Mouse (Mus musculus) liver, embryonic 12.5 days (tissue): Measurements from ENCODE around the gene Fcrla. TPM values are rescaled to one million over a fixed set of nuclear protein-coding genes. Genes with fewer than 3 reads are reported as not detected.

Experiments
- ATAC-seq: fragments of 200-750 bp; cut with Nextera tagmentation; 2 replicates; pipeline ENCODE4 v1.8.0; 2017; ENCODE audit warnings: moderate number of reproducible peaks, mild to moderate bottlenecking, moderate library complexity
- H3K27ac ChIP-seq: fragments of 300-500 bp; sonication (generic); 2 replicates; pipeline ENCODE4 v1.5.1; 2016; ENCODE audit warnings: mild to moderate bottlenecking
- H3K27me3 ChIP-seq: fragments of 300-500 bp; sonication (generic); replicated peaks from 2 replicates; pipeline ENCODE4 v1.6.1; 2016; ENCODE audit warnings: mild to moderate bottlenecking, moderate library complexity
- H3K36me3 ChIP-seq: fragments of 300-500 bp; sonication (generic); 2 replicates; pipeline ENCODE4 v1.6.1; 2016; ENCODE audit warnings: mild to moderate bottlenecking, moderate library complexity
- H3K4me1 ChIP-seq: fragments of 300-500 bp; sonication (generic); 2 replicates; pipeline ENCODE4 v1.6.1; 2016
- H3K4me2 ChIP-seq: fragments of 300-500 bp; sonication (generic); 2 replicates; pipeline ENCODE4 v1.6.1; 2016; ENCODE audit warnings: mild to moderate bottlenecking, moderate library complexity
- H3K4me3 ChIP-seq: fragments of 300-500 bp; sonication (generic); 2 replicates; pipeline ENCODE4 v1.5.1; 2016; ENCODE audit warnings: mild to moderate bottlenecking, moderate library complexity
- H3K9ac ChIP-seq: fragments of 300-500 bp; sonication (generic); 2 replicates; pipeline ENCODE4 v1.6.1; 2016; ENCODE audit warnings: mild to moderate bottlenecking, moderate library complexity
- H3K9me3 ChIP-seq: fragments of 300-500 bp; sonication (generic); replicated peaks from 2 replicates; pipeline ENCODE4 v1.6.1; 2016; ENCODE audit warnings: mild to moderate bottlenecking, moderate library complexity
- WGBS: fragments of 180-500 bp; shearing (Covaris S2); methylation state at CpG from one replicate; pipeline ENCODE4 v1.1.7; 2016; ENCODE audit not compliant: insufficient replicate concordance; 5-methylcytosine and 5-hydroxymethylcytosine counted together
- polyA plus RNA-seq: library from polyadenylated mRNA; unstranded; fragments of >200 nt; fragmentation: Nextera tagmentation; extraction: Ambion mirVana; gene quantifications from 2 replicates; pipeline ENCODE4 v1.2.1, GENCODE M21; 2016

Gene Fcrla
- polyA plus RNA-seq, 1 experiment from 2014 or later: 0.21 TPM

DNA sequence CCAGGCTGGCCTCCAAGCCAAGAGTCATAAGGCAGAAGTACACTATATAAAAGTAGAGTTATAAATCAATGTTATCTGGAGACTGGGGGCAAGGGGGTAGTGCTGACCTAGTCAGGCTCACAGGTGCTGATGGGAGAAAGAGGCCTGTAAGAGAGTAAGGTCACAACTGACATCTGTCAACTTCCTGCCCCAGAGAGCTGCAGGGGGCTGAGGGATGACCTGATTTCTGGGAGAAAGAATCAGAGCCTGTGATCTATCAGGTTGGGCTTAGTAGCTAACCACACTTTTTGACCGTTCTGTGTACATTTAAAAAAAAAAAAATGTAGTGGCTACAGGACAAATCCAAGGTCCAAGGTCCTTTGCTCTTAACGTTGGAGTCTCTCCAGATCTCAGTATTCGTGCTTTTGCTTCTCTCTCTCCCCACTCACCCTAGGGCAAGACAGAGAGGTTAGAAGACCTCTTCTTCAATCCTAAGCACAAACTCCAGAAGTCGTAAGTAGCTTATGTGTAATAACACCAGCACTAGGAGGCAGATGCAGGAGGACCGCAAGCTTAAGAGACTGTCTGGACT is 44.4 kb downstream of the Fcrla start:
- Histone ChIP-seq H3K9me3 (no peaks in the 10 kb centered on the region), H3K27me3 (no peaks in the 10 kb centered on the region), H3K9ac (no peak overlapping the region), H3K36me3 (peaks cover 30% of the 10 kb centered on the region), H3K4me1 (peaks cover 40% of the 10 kb centered on the region), H3K27ac (0 out of 2 replicates have a peak overlapping the region, but pooled peaks have one; percentile 40), H3K4me2 (peak overlapping the region; percentile 92), H3K4me3 (no peak overlapping the region)
- WGBS: 67% methylated on average over 5 of the region's 5 CpGs
- ATAC-seq: no peak

DNA sequence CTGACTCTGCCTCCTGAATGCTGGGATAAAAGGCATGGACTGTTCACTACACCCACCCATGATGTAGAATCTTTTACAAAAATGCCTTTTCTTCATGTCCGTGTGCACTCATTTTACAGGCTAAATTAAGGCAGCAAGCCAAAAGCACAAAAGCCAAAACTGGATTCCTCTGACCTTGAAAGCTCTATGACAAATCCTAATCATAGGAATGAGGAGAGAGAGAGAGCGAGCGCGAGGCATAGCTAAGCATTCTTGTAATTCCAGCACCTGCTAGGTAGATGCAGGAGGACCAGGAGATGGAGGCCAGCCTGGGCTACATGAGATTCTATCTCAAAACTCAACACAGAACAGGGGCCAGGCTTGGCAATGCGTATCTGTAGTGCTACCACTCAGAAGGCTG is 50.5 kb downstream of the Fcrla start:
- Histone ChIP-seq H3K4me3 (no peak overlapping the region), H3K4me2 (no peak overlapping the region), H3K4me1 (0 out of 2 replicates have a peak, but pooled peaks cover 6% of the 10 kb centered on the region), H3K9me3 (no peaks in the 10 kb centered on the region), H3K27ac (no peak overlapping the region), H3K27me3 (no peaks in the 10 kb centered on the region), H3K9ac (no peak overlapping the region), H3K36me3 (peaks cover 66% of the 10 kb centered on the region)
- no peak for ATAC-seq
- 87% methylated on average over 5 of the region's 5 CpGs for WGBS

DNA sequence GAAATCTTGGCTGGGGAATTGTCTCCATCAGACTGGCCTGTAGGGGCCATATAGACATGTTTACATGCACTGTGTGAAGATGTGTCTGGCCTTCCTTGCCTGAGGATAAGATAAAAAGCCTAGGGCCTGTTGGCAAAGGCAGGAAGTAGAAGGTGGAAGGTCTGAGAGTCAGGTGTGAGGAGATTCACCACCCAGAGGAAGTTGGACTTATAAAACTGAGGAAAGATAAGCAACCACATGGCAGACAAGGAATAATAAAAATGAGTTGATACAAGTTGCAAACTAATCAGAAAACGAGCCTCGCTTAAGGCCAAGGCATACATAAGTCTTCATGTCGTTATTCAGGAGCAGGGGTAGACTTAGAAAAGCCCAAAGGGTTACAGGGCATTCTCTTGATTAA is 51.7 kb downstream of the Fcrla start:
- H3K36me3 ChIP-seq: peaks cover 63% of the 10 kb centered on the region
- 66% methylated on average over 3 of the region's 3 CpGs for WGBS
- H3K27me3 ChIP-seq: no peaks in the 10 kb centered on the region
- no peak overlapping the region for H3K4me2 ChIP-seq
- 0 out of 2 replicates have a peak, but pooled peaks cover 6% of the 10 kb centered on the region for H3K4me1 ChIP-seq
- no peak overlapping the region for H3K27ac ChIP-seq
- H3K4me3 ChIP-seq: no peak overlapping the region
- no peak for ATAC-seq
- no peaks in the 10 kb centered on the region for H3K9me3 ChIP-seq
- no peak overlapping the region for H3K9ac ChIP-seq

DNA sequence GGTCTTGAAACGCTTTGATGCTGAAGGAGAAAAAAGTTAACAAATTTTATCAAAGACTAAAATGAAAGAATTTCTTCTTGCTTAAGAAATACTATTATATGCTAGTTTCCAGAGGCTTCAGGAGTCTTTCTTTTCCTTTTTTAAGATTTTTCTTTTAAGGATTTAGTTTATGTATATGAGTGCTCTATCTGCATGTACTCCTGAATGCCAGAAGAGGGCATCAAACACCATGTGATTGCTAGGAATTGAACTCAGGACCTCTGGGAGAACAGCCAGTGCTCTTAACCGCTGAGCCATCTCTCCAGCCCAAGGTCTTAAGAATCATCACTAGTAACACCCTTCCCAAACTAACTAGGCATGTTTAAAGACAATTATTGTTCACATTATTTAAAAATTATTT is 55.4 kb downstream of the Fcrla start:
- Histone ChIP-seq H3K4me1 (peaks cover 14% of the 10 kb centered on the region; the same call in 1 of the 2 replicates), H3K27ac (no peak overlapping the region), H3K4me2 (no peak overlapping the region), H3K9ac (no peak overlapping the region), H3K9me3 (no peaks in the 10 kb centered on the region), H3K27me3 (no peaks in the 10 kb centered on the region), H3K36me3 (peaks cover 34% of the 10 kb centered on the region), H3K4me3 (no peak overlapping the region)
- no peak for ATAC-seq
- 87% methylated on average over 2 of the region's 2 CpGs for WGBS

DNA sequence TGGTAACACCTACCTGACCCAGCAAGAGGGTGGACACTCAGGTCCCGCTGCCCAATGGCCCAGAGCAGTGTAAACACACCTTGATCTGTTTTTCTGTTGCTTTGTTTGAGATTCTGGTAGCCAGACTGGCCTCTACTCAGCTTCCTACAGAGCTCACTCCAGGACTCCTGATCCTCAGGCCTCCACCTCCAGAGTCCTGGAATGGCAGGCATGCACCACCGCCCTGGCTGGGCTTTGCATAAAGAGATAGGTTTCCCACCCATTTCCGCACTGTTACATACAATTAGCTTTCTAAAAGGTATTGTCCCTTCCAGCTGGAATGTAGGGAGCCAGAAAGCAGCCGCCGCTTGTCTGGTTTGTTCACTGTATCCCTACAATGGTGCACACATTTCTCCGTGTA is 56.0 kb downstream of the Fcrla start:
- Histone ChIP-seq H3K4me3 (no peak overlapping the region), H3K9me3 (no peaks in the 10 kb centered on the region), H3K9ac (no peak overlapping the region), H3K27ac (no peak overlapping the region), H3K27me3 (no peaks in the 10 kb centered on the region), H3K36me3 (peaks cover 29% of the 10 kb centered on the region), H3K4me1 (peaks cover 20% of the 10 kb centered on the region), H3K4me2 (no peak overlapping the region)
- 78% methylated on average over 6 of the region's 6 CpGs for WGBS
- no peak for ATAC-seq

DNA sequence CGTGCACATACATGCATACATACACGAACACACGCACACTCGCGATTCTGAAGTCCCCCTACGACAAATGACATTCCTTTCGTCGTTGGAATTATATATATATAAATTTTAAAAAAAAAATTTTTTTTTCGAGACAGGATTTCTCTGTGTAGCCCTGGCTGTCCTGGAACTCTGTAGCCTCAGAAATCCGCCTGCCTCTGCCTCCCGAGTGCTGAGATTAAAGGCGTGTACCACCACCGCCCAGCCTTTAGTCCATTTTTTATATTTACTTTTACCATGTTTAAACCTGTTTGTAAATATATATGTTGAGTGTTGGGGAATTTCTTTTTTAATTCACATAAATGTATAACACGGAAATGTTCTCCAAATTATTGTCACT is 58.5 kb downstream of the Fcrla start:
- Histone ChIP-seq H3K4me3 (peak overlapping the region; percentile 96), H3K4me2 (peak overlapping the region; percentile 77), H3K4me1 (peaks cover 35% of the 10 kb centered on the region), H3K36me3 (peaks cover 15% of the 10 kb centered on the region), H3K9ac (peak overlapping the region; percentile 91), H3K27ac (peak overlapping the region; percentile 91), H3K27me3 (no peaks in the 10 kb centered on the region), H3K9me3 (no peaks in the 10 kb centered on the region)
- 11% methylated on average over 14 of the region's 14 CpGs for WGBS
- no peak for ATAC-seq

DNA sequence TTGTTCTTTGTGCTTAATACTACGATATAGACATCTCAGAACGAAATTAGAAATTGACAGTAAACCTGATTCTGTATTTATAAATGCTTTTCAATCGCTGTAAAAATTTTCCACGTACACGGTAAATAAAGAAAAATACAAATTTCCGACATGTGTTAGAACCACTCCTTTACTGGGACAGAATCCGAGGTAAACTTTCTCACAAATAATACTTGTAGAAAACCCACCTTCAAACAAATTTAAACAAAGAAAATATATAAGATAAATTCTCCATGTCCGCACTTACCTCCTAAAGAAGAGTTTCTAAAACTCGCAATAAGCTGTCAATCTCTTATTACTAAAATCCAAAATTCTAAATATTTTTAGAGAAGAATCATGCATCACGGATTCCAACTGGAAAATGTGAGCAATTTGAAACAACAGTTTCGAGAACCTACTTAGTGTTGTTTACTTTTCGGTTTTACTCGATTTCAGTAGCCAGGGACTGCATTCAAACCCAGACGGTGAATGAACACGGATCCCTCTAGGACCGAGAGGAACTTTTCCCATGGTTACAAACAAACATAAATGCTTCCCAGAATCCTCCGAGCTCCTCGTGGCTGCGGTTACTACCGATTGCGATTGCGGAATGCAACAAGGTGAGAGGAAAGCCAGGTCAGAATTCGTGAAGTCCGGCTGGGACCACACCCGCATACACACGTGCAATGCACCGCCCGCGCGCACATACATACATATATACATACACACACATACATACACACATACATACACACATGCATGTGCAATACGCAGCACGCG is 59.1 kb downstream of the Fcrla start:
- WGBS: under 1% methylated on average over 33 of the region's 33 CpGs
- Histone ChIP-seq H3K4me3 (peak overlapping the region; percentile 96), H3K27me3 (no peaks in the 10 kb centered on the region), H3K9me3 (no peaks in the 10 kb centered on the region), H3K4me1 (peaks cover 41% of the 10 kb centered on the region), H3K4me2 (peak overlapping the region; percentile 77), H3K36me3 (peaks cover 14% of the 10 kb centered on the region; the same call in 1 of the 2 replicates), H3K27ac (peak overlapping the region; percentile 91), H3K9ac (peak overlapping the region; percentile 91)
- peak; percentile 69 for ATAC-seq

DNA sequence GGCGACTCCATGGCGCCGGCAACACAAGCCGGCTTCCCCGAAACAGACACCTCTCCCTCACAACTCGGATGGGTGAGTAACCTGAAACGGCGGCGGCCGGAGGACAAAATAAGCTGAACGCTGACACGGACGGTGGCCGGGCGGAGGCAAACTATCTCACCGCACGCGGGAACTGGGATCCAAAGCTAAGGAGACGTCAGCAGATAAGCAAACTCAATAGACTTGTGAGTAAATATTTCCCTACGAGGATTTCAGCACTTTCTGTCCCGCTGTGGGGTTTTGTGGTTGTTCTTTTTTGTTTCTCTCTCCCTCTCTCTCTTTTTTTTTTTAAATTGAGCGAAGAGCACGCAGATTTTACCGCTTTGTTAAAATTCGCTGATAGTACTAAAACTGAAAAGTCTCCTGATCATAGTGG is 59.7 kb downstream of the Fcrla start, which contains the start of gene Atf6:
TSS of gene Atf6 (minus strand) at position 81 of the 415 bp plus-strand sequence.
- under 1% methylated on average over 25 of the region's 25 CpGs for WGBS
- Histone ChIP-seq H3K4me2 (peak within 1 kb of the TSS; percentile 77), H3K4me3 (peak within 1 kb of the TSS; percentile 96), H3K27me3 (no peaks in the 10 kb centered on the region), H3K4me1 (peaks cover 47% of the 10 kb centered on the region), H3K27ac (peak within 1 kb of the TSS; percentile 91), H3K36me3 (peaks cover 10% of the 10 kb centered on the region; the same call in 1 of the 2 replicates), H3K9ac (peak within 1 kb of the TSS; percentile 91), H3K9me3 (no peaks in the 10 kb centered on the region)
- ATAC-seq: peak; percentile 80

Other genes with a start within 250 kb of the Fcrla start
- 9.6 and 10.6 TPM in 2 replicates for gene Atf6, start 59.8 kb downstream of the Fcrla start, polyA plus RNA-seq
- gene Gm26620, start 42.5 kb downstream of the Fcrla start, polyA plus RNA-seq: 0.46 and 0.50 TPM in 2 replicates
- gene Dusp12, start 42.0 kb downstream of the Fcrla start, polyA plus RNA-seq: 25.7 and 27.3 TPM in 2 replicates
- gene Fcrlb, start 14.6 kb downstream of the Fcrla start, polyA plus RNA-seq: 0.10 and 0.13 TPM in 2 replicates
- gene Fcgr2b, start 49.0 kb upstream of the Fcrla start, polyA plus RNA-seq: 1.7 and 1.9 TPM in 2 replicates
- gene Fcgr4, start 91.3 kb upstream of the Fcrla start, polyA plus RNA-seq: 1.3 and 2.0 TPM in 2 replicates
- 16.1 and 17.0 TPM in 2 replicates for gene Fcgr3, start 137.4 kb upstream of the Fcrla start, polyA plus RNA-seq
- gene Cfap126, start 186.3 kb upstream of the Fcrla start, polyA plus RNA-seq: 2.1 and 2.3 TPM in 2 replicates
- gene Sdhc, start 223.0 kb upstream of the Fcrla start, polyA plus RNA-seq: 140 and 155 TPM in 2 replicates
- 0.10 and 0.18 TPM in 2 replicates for gene Mpz, start 223.1 kb upstream of the Fcrla start, polyA plus RNA-seq